Mouse (Mus musculus): ENCODE measurements around the gene A030014E15Rik.
"Not testable (repeated sequence)": the region's sequence is repeated elsewhere in the genome, so short reads cannot be mapped to it uniquely, and the experiment has no call there.

The A030014E15Rik gene

DNA sequence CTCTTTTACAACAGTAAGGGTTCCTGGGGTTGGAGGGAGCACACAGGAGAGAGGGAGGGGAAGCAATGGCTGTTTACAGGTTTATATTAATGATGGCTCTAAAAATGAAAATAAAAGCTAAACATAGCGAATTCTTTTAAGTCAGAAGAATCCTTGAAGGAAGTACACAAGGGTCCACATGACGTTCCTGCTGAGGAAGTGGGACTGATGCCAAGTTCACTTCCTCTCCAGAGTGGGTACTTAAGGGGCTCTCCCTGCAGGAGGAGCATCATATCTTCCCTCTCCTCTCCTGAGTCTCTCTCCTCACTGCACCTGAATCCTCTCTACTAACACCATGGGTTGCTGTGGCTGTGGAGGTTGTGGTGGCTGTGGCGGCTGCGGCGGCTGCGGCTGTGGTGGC, at the start of gene A030014E15Rik:
Gene A030014E15Rik (plus strand): TSS at position 268 of the 400 bp plus-strand sequence.
- in situ Hi-C loops (cut with MboI, MseI) = loop anchor here in 1 of 2 experiments (5.0 kb wide), 1 partner anchor 68 kb away; no protein-coding TSS in a partner anchor

GRCm38 (mm10) chr1:82879172-82879571, 45.5 kb upstream of the A030014E15Rik start:
- in situ Hi-C loops (cut with MboI, MseI) = no loop called here

DNA sequence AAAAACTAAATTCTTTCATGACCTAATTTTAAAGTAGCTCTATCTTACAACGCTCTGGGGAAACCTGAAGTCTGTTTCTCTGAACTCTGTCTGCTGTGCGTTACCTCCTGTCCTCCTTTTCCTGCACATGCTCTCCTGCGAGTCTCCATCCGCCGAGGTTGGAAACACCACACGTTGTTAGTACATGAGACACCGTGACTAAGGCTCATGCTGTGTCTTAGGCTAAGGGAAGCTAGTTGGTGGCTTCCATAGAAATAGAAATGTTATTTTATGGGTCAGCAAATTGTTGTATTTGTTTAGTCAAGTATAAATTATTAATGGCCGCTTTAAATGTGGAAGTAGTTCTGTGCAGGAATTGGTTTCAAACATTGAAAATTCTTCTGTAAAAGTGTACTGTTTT, 44.5 kb upstream of the A030014E15Rik start:
- in situ Hi-C loops (cut with MboI, MseI) = loop anchor here in 1 of 2 experiments (5.0 kb wide), 1 partner anchor 68 kb away; no protein-coding TSS in a partner anchor

GRCm38 (mm10) chr1:82893269-82893668, 31.4 kb upstream of the A030014E15Rik start:
- in situ Hi-C loops (cut with MboI, MseI) = no loop called here

- in situ Hi-C loops (cut with MboI, MseI) = no loop called here
Observed at GRCm38 (mm10) chr1:82900567-82900966, 24.1 kb upstream of the A030014E15Rik start.

DNA sequence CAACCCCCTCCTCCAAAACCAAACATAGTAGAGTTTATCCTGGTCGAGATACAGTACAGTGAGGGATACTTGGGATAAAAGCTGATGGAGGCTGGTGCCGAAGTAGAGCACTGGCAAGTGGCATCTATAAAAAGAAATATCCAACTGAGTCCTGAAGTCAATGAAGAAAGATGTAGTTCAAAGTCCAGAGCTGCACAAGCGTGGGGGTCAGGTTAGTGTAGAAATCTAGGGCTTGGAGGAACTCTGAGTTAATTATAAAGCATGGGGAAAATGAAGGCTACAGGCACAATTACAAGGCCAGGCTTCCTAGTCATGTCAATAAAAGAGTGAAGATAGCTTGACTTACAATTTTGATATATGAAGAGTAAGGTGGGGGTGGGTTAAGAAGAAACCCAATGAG, 23.5 kb upstream of the A030014E15Rik start:
- in situ Hi-C loops (cut with MboI, MseI) = no loop called here

GRCm38 (mm10) chr1:82905886-82906285, 18.8 kb upstream of the A030014E15Rik start:
- in situ Hi-C loops (cut with MboI, MseI) = no loop called here

GRCm38 (mm10) chr1:82913025-82913424, 11.7 kb upstream of the A030014E15Rik start, which contains the start of gene A030005L19Rik:
Gene A030005L19Rik (plus strand): TSS chr1:82913325.
- in situ Hi-C loops (cut with MboI, MseI) = no loop called here

DNA sequence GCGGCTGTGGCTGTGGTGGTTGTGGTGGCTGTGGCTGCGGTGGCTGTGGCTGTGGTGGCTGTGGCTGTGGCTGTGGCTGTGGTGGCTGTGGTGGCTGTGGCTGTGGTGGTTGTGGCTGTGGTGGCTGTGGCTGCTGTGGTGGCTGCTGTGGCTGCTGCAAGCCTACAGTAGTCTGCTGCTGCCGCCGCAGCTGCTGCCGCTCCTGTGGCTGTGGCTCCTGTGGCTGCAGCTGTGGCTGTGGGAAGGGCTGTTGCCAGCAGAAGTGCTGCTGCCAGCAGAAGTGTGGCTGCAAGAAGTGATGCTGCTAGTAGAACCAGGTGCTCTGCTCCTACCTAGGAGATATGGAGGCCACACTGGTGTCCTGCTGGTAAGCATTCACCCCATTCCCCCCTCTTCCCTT, 11.3 kb upstream of the A030014E15Rik start:
- in situ Hi-C loops (cut with MboI, MseI) = not testable (repeated sequence)

DNA sequence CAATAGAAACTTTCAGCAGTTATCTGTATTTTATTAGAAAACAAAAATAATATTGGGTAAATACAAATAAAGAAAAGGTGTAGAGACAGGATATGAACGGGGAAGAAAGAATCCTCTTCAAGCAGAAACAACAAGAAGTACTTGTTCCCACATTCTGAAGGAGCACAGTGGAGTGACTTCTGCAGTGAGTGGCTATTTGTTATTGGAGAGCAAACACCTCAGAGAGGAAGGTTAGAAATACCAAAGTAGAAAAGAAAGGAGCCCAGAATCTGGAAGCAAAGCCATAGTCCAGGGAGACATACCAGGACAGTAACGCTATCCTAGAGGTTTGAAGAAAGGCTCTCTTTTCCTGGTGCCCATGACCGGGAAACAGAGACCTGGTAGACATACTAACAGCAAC, 5.8 kb downstream of the A030014E15Rik start:
- in situ Hi-C loops (cut with MboI, MseI) = not testable (repeated sequence)

- in situ Hi-C loops (cut with MboI, MseI) = not testable (repeated sequence)
Observed at GRCm38 (mm10) chr1:82931326-82931725, 6.6 kb downstream of the A030014E15Rik start, which contains the start of gene Gm6217. Gene Gm6217 (minus strand): TSS chr1:82931399.

DNA sequence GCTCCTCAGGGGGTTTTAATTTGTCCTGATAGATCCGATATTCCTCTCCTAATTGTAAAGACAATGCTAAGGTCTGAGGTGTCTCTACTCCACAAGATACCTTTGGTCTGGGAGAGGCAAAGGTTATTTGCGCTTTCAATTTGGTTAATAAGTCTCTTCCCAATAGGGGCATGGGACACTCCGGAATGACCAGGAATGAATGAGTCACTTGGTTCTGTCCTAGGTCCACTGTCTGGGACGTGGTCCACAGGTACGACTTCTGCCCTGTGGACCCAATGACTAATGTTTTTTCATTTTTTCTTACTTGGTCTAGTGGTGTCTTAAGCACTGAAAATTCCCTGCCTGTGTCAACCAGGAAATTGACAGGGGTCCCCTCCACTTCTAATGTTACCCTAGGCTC, 13.9 kb downstream of the A030014E15Rik start:
- in situ Hi-C loops (cut with MboI, MseI) = no loop called here

DNA sequence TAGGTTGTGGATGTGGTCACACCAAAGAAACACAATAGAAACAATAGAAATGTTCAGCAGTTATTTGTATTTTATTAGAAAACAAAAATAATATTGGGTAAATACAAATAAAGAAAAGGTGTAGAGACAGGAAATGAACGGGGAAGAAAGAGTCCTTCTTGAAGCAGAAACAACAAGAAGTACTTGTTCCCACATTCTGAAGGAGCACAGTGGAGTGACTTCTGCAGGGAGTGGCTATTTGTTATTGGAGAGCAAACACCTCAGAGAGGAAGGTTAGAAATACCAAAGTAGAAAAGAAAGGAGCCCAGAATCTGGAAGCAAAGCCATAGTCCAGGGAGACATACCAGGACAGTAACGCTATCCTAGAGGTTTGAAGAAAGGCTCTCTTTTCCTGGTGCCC, 17.8 kb downstream of the A030014E15Rik start:
- in situ Hi-C loops (cut with MboI, MseI) = not testable (repeated sequence)

DNA sequence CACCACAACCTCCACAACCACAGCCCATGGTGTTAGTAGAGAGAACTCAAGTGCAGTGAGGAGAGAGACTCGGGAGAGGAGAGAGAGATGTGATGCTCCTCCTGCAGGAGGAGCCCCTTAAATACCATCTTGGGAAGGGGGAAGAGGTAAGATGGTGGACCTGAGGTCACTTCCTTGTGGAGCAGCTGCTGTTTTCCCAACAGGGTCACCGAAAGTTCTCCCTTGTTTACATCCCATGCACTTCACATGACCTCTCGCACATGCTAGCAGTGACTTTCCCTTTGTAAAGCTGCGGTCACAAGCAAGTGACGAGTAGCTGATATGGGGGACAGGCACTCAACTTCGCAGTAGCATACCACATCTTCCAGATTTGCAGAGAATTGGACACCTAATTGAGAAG, 18.6 kb downstream of the A030014E15Rik start, which contains the start of gene A030003K21Rik:
Gene A030003K21Rik (minus strand): TSS at position 94 of the 400 bp plus-strand sequence.
- in situ Hi-C loops (cut with MboI, MseI) = not testable (repeated sequence)

GRCm38 (mm10) chr1:82946029-82946428, 21.3 kb downstream of the A030014E15Rik start:
- in situ Hi-C loops (cut with MboI, MseI) = not testable (repeated sequence)

DNA sequence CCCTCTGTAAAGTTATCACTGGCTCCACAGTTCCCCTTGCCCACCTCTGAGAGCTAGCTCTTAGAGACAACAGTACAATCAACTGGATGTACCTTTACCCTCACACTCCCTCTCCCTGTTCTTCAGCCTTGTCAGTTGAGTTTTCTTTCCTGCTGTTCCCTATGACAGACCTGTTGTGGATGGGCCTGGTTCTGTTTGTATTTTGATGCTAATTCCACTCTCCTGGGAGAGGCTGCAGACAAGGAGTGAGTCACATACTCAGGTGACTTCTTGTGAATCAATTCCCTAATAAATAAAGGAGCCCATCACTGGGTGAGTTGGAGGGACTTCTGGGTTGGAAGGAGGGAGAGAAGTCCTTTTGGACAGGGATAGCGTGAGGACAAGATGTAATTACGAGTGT, 23.9 kb downstream of the A030014E15Rik start:
- in situ Hi-C loops (cut with MboI, MseI) = no loop called here

GRCm38 (mm10) chr1:82955913-82956312, 31.2 kb downstream of the A030014E15Rik start, which contains the start of gene Gm7544:
Gene Gm7544 (minus strand): TSS chr1:82956013.
- in situ Hi-C loops (cut with MboI, MseI) = not testable (repeated sequence)

DNA sequence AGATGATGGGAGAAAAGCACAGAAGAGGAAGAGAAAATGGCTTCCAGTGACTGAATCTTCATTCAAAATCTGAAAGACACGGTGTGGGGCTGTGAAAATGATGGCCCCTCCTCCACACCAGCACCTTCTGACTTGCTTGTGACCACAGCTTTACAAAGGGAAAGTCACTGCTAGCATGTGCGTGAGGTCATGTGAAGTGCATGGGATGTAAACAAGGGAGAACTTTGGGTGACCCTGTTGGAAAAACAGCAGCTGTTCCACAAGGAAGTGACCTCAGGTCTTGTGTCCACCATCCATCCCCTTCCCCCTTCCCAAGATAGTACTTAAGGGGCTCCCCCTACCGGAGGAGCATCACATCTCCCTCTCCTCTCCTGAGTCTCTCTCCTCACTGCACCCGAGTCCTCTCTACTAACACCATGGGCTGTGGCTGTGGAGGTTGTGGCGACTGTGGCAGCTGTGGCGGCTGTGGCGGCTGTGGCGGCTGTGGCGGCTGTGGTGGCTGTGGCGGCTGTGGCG, 35.2 kb downstream of the A030014E15Rik start, which contains the start of gene Gm47955:
Gene Gm47955 (plus strand): TSS at position 417 of the 516 bp plus-strand sequence.
- in situ Hi-C loops (cut with MboI, MseI) = no loop called here

GRCm38 (mm10) chr1:82966413-82966812, 41.7 kb downstream of the A030014E15Rik start:
- in situ Hi-C loops (cut with MboI, MseI) = no loop called here

GRCm38 (mm10) chr1:82972046-82972445, 47.3 kb downstream of the A030014E15Rik start:
- in situ Hi-C loops (cut with MboI, MseI) = no loop called here

DNA sequence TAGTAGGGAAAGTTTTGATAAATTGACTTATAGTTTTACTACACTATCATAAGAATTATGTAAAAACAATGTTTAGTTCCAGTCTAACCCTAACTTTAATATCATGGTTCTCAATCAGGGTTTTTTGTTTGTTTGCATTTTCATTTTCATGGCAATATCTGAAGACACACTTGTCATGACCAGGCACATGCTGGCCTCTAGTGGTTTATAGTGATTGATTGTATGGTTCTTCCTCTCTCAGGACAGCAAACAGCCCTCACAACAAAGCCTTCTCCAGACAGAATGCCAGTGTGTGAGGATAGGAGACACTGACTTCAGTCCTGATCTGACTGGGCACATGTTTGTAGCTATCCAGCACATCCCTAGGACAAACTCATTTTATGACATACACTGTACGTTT, 48.5 kb downstream of the A030014E15Rik start:
- in situ Hi-C loops (cut with MboI, MseI) = no loop called here

DNA sequence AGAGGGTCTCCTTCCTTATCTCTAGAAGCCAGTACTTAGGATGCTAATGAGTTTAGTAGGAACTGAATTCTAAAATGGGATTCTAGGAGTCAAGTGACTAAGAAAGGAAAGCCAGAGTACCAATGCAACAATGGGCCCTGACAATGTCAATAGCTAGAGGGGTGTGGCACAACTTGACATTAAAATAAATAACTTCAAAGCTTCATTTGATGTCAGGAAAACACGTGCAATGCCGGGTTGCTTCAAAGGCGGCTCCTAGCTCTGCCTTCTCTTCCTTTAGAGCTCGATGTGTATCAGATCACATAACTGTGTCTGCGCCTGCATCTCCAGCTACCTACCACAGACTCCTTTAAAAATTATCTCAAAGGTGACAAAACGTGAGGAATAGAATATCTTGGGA, 49.2 kb downstream of the A030014E15Rik start:
- in situ Hi-C loops (cut with MboI, MseI) = no loop called here

- in situ Hi-C loops (cut with MboI, MseI) = no loop called here
Observed at GRCm38 (mm10) chr1:82974342-82974741, 49.6 kb downstream of the A030014E15Rik start.
